Mouse (Mus musculus): ENCODE measurements around the gene Iqgap1.

GRCm38 (mm10) chr7:80782155-80783109, 43.3 kb downstream of the Iqgap1 start:
- peak; percentile 41; the same call in 1 of the 2 replicates for TF ChIP-seq NRF1 (IDR thresholded peaks at IDR 0.05; ENCODE audit: insufficient read depth, low read depth, low read length, poor library complexity, severe bottlenecking)
- 0 out of 2 replicates have a peak, but pooled peaks have one; percentile 19 for TF ChIP-seq RCOR1 (IDR thresholded peaks at IDR 0.05; ENCODE audit: low read depth, low read length)
- TF ChIP-seq USF2 (IDR thresholded peaks at IDR 0.05; ENCODE audit: borderline replicate concordance in 1 of 2, insufficient read depth in 1 of 2, low read depth in 1 of 2, low read length in 2 of 2) = no peak
- peak; percentile 62 for TF ChIP-seq ZNF384 (IDR thresholded peaks at IDR 0.05; ENCODE audit: low read depth, low read length)
- TF ChIP-seq ZC3H11A (IDR thresholded peaks at IDR 0.05; ENCODE audit: low read depth, low read length) = no peak
- TF ChIP-seq TAL1 (IDR thresholded peaks at IDR 0.05; ENCODE audit: low read length) = no peak

Measured in MEL (cell line).